Mouse (Mus musculus) kidney, adult 2 months (tissue): ENCODE results near the gene Klhl42.

Source experiments
- CTCF ChIP-seq: fragments of 200-500 bp; conservative IDR thresholded peaks from 2 replicates; pipeline ENCODE4 v1.5.1; 2011; ENCODE audit warnings: low read depth, mild to moderate bottlenecking, control low read depth, low read length, moderate library complexity, mixed read lengths; ENCODE audit not compliant: insufficient read depth, insufficient read length
- POLR2A ChIP-seq: fragments of 200-500 bp; IDR thresholded peaks from one replicate; pipeline ENCODE4 v1.6.1; 2011; ENCODE audit warnings: low read depth, low read length, control low read depth

DNA sequence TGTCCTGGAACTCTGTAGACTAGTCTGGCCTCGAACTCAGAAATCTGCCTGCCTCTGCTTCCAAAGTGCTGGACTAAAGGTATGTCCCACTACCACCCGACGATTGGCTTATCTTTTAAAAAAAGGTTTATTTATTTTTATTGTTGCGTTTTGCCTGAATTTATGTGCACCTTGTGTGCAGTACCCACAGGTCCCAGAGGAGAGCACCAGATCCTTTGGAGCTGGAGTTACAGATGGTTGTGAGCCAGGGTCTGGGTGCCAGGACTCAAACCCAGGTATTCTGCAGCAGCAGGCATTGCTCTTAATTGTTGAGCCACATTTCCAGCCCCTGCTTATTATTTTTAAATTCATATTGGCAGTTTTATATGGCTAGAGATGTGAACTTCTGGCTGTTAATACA is 4.9 kb downstream of the Klhl42 start:
- TF ChIP-seq POLR2A (no peak), CTCF (no peak)
